Mouse (Mus musculus) cerebellum, adult 2 months (tissue): ENCODE data around the gene Ercc6.

Source experiments
- CTCF ChIP-seq: fragments of 200-500 bp; IDR thresholded peaks from 2 replicates; pipeline ENCODE4 v1.5.1; 2011; ENCODE audit warnings: low read depth, mild to moderate bottlenecking, control low read depth, low read length, moderate library complexity, borderline replicate concordance; ENCODE audit not compliant: insufficient read depth
- POLR2A ChIP-seq: fragments of 200-500 bp; IDR thresholded peaks from 2 replicates; pipeline ENCODE4 v1.6.1; 2011; ENCODE audit warnings: low read length, control low read depth, borderline replicate concordance; ENCODE audit not compliant: insufficient read depth

DNA sequence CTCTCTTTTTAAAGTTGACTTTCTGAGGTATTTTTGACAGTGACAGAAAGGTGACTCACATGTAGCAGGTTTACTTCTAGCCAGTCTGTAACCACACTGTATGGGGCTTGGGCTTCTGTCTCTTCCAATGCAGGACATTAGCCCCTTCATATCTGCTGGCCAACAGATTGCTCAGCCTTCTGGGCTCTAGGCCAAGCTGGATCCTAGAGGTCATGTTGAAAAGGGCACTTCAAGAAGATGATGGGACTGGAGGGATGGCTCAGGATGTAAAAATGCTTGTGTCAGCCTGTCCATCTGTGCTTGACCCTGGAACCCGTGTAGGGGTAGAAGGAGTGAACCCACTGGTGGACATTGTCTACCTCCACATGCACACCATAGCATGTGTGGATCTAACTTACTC is 24.8 kb downstream of the Ercc6 start:
- TF ChIP-seq CTCF (no peak), POLR2A (no peak)
